Mouse (Mus musculus): ENCODE results near the gene Ramp1. TPM values are rescaled to one million over a fixed set of nuclear protein-coding genes. Genes with fewer than 3 reads are reported as not detected.

Ramp1 gene
- total RNA-seq, 1 experiment: 0.40 TPM

- Histone ChIP-seq H3K9me3 (ENCODE audit: control insufficient read depth, insufficient read depth, low read depth, low read length) (no peaks in the 10 kb centered on the region), H3K4me1 (ENCODE audit: control insufficient read depth in 2 of 2, insufficient read depth in 2 of 2, low read length in 2 of 2, poor library complexity in 1 of 2) (no peaks in the 10 kb centered on the region), H3K4me3 (ENCODE audit: insufficient read depth in 1 of 2, low read depth in 1 of 2, low read length in 2 of 2, poor library complexity in 1 of 2, severe bottlenecking in 1 of 2) (no peak overlapping the region), H3K27ac (ENCODE audit: insufficient read depth, low read depth, low read length, poor library complexity, severe bottlenecking) (no peak overlapping the region), H3K36me3 (ENCODE audit: control insufficient read depth, insufficient read depth, low read length, poor library complexity, severe bottlenecking) (no peaks in the 10 kb centered on the region), H3K9ac (ENCODE audit: insufficient read depth, low read depth, low read length, poor library complexity, severe bottlenecking) (no peak overlapping the region)
- TF ChIP-seq MAFK (IDR thresholded peaks at IDR 0.05; ENCODE audit: insufficient read depth, low read depth, low read length) (no peak), HCFC1 (IDR thresholded peaks at IDR 0.05; ENCODE audit: borderline replicate concordance, insufficient read depth, low read length) (no peak), ZC3H11A (IDR thresholded peaks at IDR 0.05; ENCODE audit: borderline replicate concordance, low read depth, low read length) (no peak), CHD2 (IDR thresholded peaks at IDR 0.05; ENCODE audit: low read depth, low read length) (no peak), ZNF384 (IDR thresholded peaks at IDR 0.05; ENCODE audit: low read depth, low read length) (no peak)
- no peak for DNase-seq (ENCODE audit: low read depth, low spot score)
- in situ Hi-C loops (cut with MboI; ENCODE audit: low sequenced_read_pairs in 2 of 2, unreplicated experiment in 2 of 2): no loop called here
These were observed 9.3 kb downstream of the Ramp1 start for GRCm38 (mm10) chr1:91188851-91189460.

GRCm38 (mm10) chr1:91192184-91192583 lies 12.6 kb downstream of the Ramp1 start:
- DNase-seq (ENCODE audit: low read depth, low spot score): no peak
- no peaks in the 10 kb centered on the region for H3K4me1 ChIP-seq (ENCODE audit: control insufficient read depth in 2 of 2, insufficient read depth in 2 of 2, low read length in 2 of 2, poor library complexity in 1 of 2)
- TF ChIP-seq MAFK (IDR thresholded peaks at IDR 0.05; ENCODE audit: insufficient read depth, low read depth, low read length): no peak
- TF ChIP-seq CHD2 (IDR thresholded peaks at IDR 0.05; ENCODE audit: low read depth, low read length): no peak
- TF ChIP-seq ZC3H11A (IDR thresholded peaks at IDR 0.05; ENCODE audit: borderline replicate concordance, low read depth, low read length): no peak
- no peak for TF ChIP-seq HCFC1 (IDR thresholded peaks at IDR 0.05; ENCODE audit: borderline replicate concordance, insufficient read depth, low read length)
- TF ChIP-seq ZNF384 (IDR thresholded peaks at IDR 0.05; ENCODE audit: low read depth, low read length): no peak
- no peaks in the 10 kb centered on the region for H3K36me3 ChIP-seq (ENCODE audit: control insufficient read depth, insufficient read depth, low read length, poor library complexity, severe bottlenecking)
- no peak overlapping the region for H3K27ac ChIP-seq (ENCODE audit: insufficient read depth, low read depth, low read length, poor library complexity, severe bottlenecking)
- no peaks in the 10 kb centered on the region for H3K9me3 ChIP-seq (ENCODE audit: control insufficient read depth, insufficient read depth, low read depth, low read length)
- in situ Hi-C loops (cut with MboI; ENCODE audit: low sequenced_read_pairs in 2 of 2, unreplicated experiment in 2 of 2): no loop called here
- no peak overlapping the region for H3K9ac ChIP-seq (ENCODE audit: insufficient read depth, low read depth, low read length, poor library complexity, severe bottlenecking)
- no peak overlapping the region for H3K4me3 ChIP-seq (ENCODE audit: insufficient read depth in 1 of 2, low read depth in 1 of 2, low read length in 2 of 2, poor library complexity in 1 of 2, severe bottlenecking in 1 of 2)

DNA sequence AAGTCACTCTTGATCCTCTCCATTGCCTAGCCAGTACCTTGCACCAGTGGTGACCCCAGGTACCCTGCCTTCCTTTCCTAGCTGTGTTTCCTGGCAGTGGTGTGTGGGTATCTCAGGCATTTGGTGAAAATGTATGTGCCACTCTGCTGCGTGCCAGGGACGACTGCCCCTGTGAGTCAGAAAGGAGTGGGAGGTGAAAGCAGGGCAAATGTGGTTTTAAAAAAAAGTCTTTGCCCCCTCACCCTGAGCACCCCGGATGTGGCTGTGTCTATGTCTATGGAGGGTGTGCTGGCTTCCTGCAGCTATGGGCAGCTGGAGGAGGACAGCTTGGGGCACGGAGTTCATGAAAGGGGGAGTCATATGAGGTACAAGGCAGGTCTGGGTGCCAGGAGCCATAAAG lies 13.6 kb downstream of the Ramp1 start:
- no peak overlapping the region for H3K9ac ChIP-seq (ENCODE audit: insufficient read depth, low read depth, low read length, poor library complexity, severe bottlenecking)
- no peak for DNase-seq (ENCODE audit: low read depth, low spot score)
- H3K27ac ChIP-seq (ENCODE audit: insufficient read depth, low read depth, low read length, poor library complexity, severe bottlenecking): no peak overlapping the region
- no peaks in the 10 kb centered on the region for H3K36me3 ChIP-seq (ENCODE audit: control insufficient read depth, insufficient read depth, low read length, poor library complexity, severe bottlenecking)
- H3K9me3 ChIP-seq (ENCODE audit: control insufficient read depth, insufficient read depth, low read depth, low read length): no peaks in the 10 kb centered on the region
- H3K4me1 ChIP-seq (ENCODE audit: control insufficient read depth in 2 of 2, insufficient read depth in 2 of 2, low read length in 2 of 2, poor library complexity in 1 of 2): no peaks in the 10 kb centered on the region
- no peak for TF ChIP-seq HCFC1 (IDR thresholded peaks at IDR 0.05; ENCODE audit: borderline replicate concordance, insufficient read depth, low read length)
- no peak for TF ChIP-seq ZNF384 (IDR thresholded peaks at IDR 0.05; ENCODE audit: low read depth, low read length)
- no peak for TF ChIP-seq ZC3H11A (IDR thresholded peaks at IDR 0.05; ENCODE audit: borderline replicate concordance, low read depth, low read length)
- no peak for TF ChIP-seq MAFK (IDR thresholded peaks at IDR 0.05; ENCODE audit: insufficient read depth, low read depth, low read length)
- no peak for TF ChIP-seq CHD2 (IDR thresholded peaks at IDR 0.05; ENCODE audit: low read depth, low read length)
- in situ Hi-C loops (cut with MboI; ENCODE audit: low sequenced_read_pairs in 2 of 2, unreplicated experiment in 2 of 2): no loop called here
- no peak overlapping the region for H3K4me3 ChIP-seq (ENCODE audit: insufficient read depth in 1 of 2, low read depth in 1 of 2, low read length in 2 of 2, poor library complexity in 1 of 2, severe bottlenecking in 1 of 2)

DNA sequence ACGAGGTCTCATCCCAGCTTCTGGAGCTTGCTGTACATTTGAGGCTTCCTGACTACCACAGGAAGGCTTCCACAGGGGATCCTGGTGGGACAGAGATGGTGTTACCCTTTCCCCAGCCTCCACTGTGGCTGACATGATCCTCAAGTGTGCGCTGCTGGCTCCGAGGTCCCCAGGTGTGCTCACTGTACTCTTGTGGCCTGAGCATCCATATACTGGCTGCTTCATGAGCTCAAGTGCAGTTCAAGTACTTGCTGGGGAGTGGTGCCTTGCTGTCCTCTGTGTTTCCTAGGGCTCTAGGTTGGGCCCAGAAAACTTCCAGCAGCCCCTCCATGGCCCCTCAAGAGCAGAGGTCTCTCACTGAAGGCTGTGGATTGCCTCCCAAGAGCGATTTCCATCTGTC lies 14.1 kb downstream of the Ramp1 start:
- H3K9me3 ChIP-seq (ENCODE audit: control insufficient read depth, insufficient read depth, low read depth, low read length): no peaks in the 10 kb centered on the region
- in situ Hi-C loops (cut with MboI; ENCODE audit: low sequenced_read_pairs in 2 of 2, unreplicated experiment in 2 of 2): no loop called here
- DNase-seq (ENCODE audit: low read depth, low spot score): no peak
- no peak overlapping the region for H3K27ac ChIP-seq (ENCODE audit: insufficient read depth, low read depth, low read length, poor library complexity, severe bottlenecking)
- H3K36me3 ChIP-seq (ENCODE audit: control insufficient read depth, insufficient read depth, low read length, poor library complexity, severe bottlenecking): no peaks in the 10 kb centered on the region
- no peaks in the 10 kb centered on the region for H3K4me1 ChIP-seq (ENCODE audit: control insufficient read depth in 2 of 2, insufficient read depth in 2 of 2, low read length in 2 of 2, poor library complexity in 1 of 2)
- no peak overlapping the region for H3K4me3 ChIP-seq (ENCODE audit: insufficient read depth in 1 of 2, low read depth in 1 of 2, low read length in 2 of 2, poor library complexity in 1 of 2, severe bottlenecking in 1 of 2)
- H3K9ac ChIP-seq (ENCODE audit: insufficient read depth, low read depth, low read length, poor library complexity, severe bottlenecking): no peak overlapping the region
- TF ChIP-seq ZC3H11A (IDR thresholded peaks at IDR 0.05; ENCODE audit: borderline replicate concordance, low read depth, low read length): no peak
- no peak for TF ChIP-seq ZNF384 (IDR thresholded peaks at IDR 0.05; ENCODE audit: low read depth, low read length)
- TF ChIP-seq MAFK (IDR thresholded peaks at IDR 0.05; ENCODE audit: insufficient read depth, low read depth, low read length): no peak

GRCm38 (mm10) chr1:91199793-91200192 lies 20.2 kb downstream of the Ramp1 start:
- DNase-seq (ENCODE audit: low read depth, low spot score): no peak
- Histone ChIP-seq H3K4me3 (ENCODE audit: insufficient read depth in 1 of 2, low read depth in 1 of 2, low read length in 2 of 2, poor library complexity in 1 of 2, severe bottlenecking in 1 of 2) (no peak overlapping the region), H3K9ac (ENCODE audit: insufficient read depth, low read depth, low read length, poor library complexity, severe bottlenecking) (no peak overlapping the region), H3K27ac (ENCODE audit: insufficient read depth, low read depth, low read length, poor library complexity, severe bottlenecking) (no peak overlapping the region), H3K9me3 (ENCODE audit: control insufficient read depth, insufficient read depth, low read depth, low read length) (no peaks in the 10 kb centered on the region), H3K4me1 (ENCODE audit: control insufficient read depth in 2 of 2, insufficient read depth in 2 of 2, low read length in 2 of 2, poor library complexity in 1 of 2) (no peaks in the 10 kb centered on the region), H3K36me3 (ENCODE audit: control insufficient read depth, insufficient read depth, low read length, poor library complexity, severe bottlenecking) (no peaks in the 10 kb centered on the region)
- in situ Hi-C loops (cut with MboI; ENCODE audit: low sequenced_read_pairs in 2 of 2, unreplicated experiment in 2 of 2): no loop called here
- TF ChIP-seq ZC3H11A (IDR thresholded peaks at IDR 0.05; ENCODE audit: borderline replicate concordance, low read depth, low read length) (no peak), CHD2 (IDR thresholded peaks at IDR 0.05; ENCODE audit: low read depth, low read length) (no peak), MAFK (IDR thresholded peaks at IDR 0.05; ENCODE audit: insufficient read depth, low read depth, low read length) (no peak), ZNF384 (IDR thresholded peaks at IDR 0.05; ENCODE audit: low read depth, low read length) (no peak), HCFC1 (IDR thresholded peaks at IDR 0.05; ENCODE audit: borderline replicate concordance, insufficient read depth, low read length) (no peak)

Data from ES-E14 (cell line).